In the genomic region with DNA sequence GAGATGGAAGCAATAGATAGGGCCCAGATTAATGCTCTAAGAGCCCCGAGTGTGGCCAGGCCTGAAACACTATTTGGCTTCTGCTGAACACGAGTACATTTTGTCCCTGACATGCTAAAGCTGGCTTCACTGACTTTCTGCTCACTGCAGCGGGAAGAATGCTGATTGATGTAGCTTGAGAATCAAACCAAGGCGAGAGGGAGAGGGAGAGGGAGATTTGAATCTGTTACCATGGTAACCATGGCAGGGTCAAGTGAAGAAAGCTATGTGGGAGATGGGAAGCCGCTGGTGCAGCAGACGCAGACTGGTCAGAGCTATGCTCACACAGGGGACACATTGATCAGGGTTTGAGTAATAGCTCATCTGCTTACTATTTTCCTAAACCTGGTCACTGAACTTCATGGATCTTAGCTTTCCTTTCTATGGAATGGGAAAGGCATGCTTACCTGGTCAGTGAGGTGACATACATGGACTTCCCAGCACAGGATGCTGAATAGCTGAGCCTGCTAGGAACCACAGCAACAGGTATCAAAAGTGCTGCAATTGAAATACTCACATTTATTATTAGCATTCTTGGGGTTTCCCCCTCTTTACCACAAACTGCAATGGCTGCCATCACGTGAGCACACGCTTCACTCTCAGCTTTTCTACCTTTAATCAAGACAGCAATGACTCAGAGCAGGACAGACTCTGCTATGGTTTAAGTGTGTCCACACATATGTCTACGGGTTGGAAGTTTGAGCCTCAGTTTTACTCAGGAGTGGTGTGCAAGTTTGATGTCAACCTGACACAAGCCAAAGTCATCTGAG, we compare ENCODE assay signal across 8 mouse cellular contexts. TPM values are rescaled to one million over a fixed set of nuclear protein-coding genes. Genes with fewer than 3 reads are reported as not detected.
DNase-seq lines count a peak whose midpoint lies in the region; ATAC-seq and TF ChIP-seq lines count a peak whose summit lies in the region.

No protein-coding gene starts in this region.

- 35% methylated on average over 9 of the region's 9 CpGs for WGBS in kidney, embryonic 14.5 days
- WGBS in embryonic facial prominence, embryonic 10.5 days = 49% methylated on average over 9 of the region's 9 CpGs
- 36% methylated on average over 9 of the region's 9 CpGs for WGBS in kidney, embryonic 16.5 days
- 39% methylated on average over 9 of the region's 9 CpGs for WGBS in neural tube, embryonic 13.5 days

- H3K4me3 ChIP-seq in kidney, embryonic 14.5 days (ENCODE audit: low read length) = no peak overlapping the region
- H3K4me3 ChIP-seq in embryonic facial prominence, embryonic 10.5 days = no peak overlapping the region
- no peak overlapping the region for H3K4me3 ChIP-seq in kidney, embryonic 16.5 days (ENCODE audit: low read length)
- no peak overlapping the region for H3K4me3 ChIP-seq in neural tube, embryonic 13.5 days
- H3K4me3 ChIP-seq in gastrocnemius, adult 2 months = no peak overlapping the region

- H3K9ac ChIP-seq in kidney, embryonic 14.5 days (ENCODE audit: low read depth, low read length) = no peak overlapping the region
- H3K9ac ChIP-seq in kidney, embryonic 16.5 days (replicated peaks; ENCODE audit: low read length) = no peak overlapping the region
- no peak overlapping the region for H3K9ac ChIP-seq in neural tube, embryonic 13.5 days

- TF ChIP-seq CTCF in gastrocnemius, adult 2 months (IDR thresholded peaks at IDR 0.05) = no peak

- DNase-seq in kidney, adult 18-20 months = no peak
- DNase-seq in embryonic facial prominence, embryonic 10.5 days (ENCODE audit: low spot score) = peak; percentile 41
- no peak for DNase-seq in yolk sac, embryonic 10.5 days (ENCODE audit: low spot score)
- no peak for DNase-seq in gastrocnemius, adult 2 months

- H3K36me3 ChIP-seq in kidney, embryonic 14.5 days (ENCODE audit: control insufficient read depth, insufficient read depth, low read length) = no peaks in the 10 kb centered on the region
- no peaks in the 10 kb centered on the region for H3K36me3 ChIP-seq in embryonic facial prominence, embryonic 10.5 days (replicated peaks)
- H3K36me3 ChIP-seq in kidney, embryonic 16.5 days (ENCODE audit: insufficient read depth, low read length) = no peaks in the 10 kb centered on the region
- H3K36me3 ChIP-seq in neural tube, embryonic 13.5 days = no peaks in the 10 kb centered on the region

- no peak overlapping the region for H3K4me2 ChIP-seq in kidney, embryonic 14.5 days (replicated peaks; ENCODE audit: low read depth, low read length)
- no peak overlapping the region for H3K4me2 ChIP-seq in kidney, embryonic 16.5 days (replicated peaks; ENCODE audit: low read depth, low read length)
- H3K4me2 ChIP-seq in neural tube, embryonic 13.5 days = no peak overlapping the region

- H3K9me3 ChIP-seq in kidney, embryonic 14.5 days (ENCODE audit: control insufficient read depth, low read length) = no peaks in the 10 kb centered on the region
- no peaks in the 10 kb centered on the region for H3K9me3 ChIP-seq in embryonic facial prominence, embryonic 10.5 days
- H3K9me3 ChIP-seq in kidney, embryonic 16.5 days (ENCODE audit: low read length) = no peaks in the 10 kb centered on the region
- no peaks in the 10 kb centered on the region for H3K9me3 ChIP-seq in neural tube, embryonic 13.5 days

- ATAC-seq in kidney, embryonic 14.5 days (ENCODE audit: low FRiP score, low TSS enrichment) = peak; percentile 68; the same call in 1 of the 2 replicates
- peak; percentile 77 for ATAC-seq in kidney, embryonic 16.5 days (ENCODE audit: low FRiP score, low TSS enrichment)
- peak; percentile 88 for ATAC-seq in neural tube, embryonic 13.5 days (ENCODE audit: low read depth)
- ATAC-seq in megakaryocyte progenitor cell, adult 5-6 weeks (replicated peaks; ENCODE audit: poor library complexity) = no peak

- no peaks in the 10 kb centered on the region for H3K27me3 ChIP-seq in kidney, embryonic 14.5 days (ENCODE audit: control insufficient read depth, insufficient read depth, low read length)
- H3K27me3 ChIP-seq in embryonic facial prominence, embryonic 10.5 days (replicated peaks; ENCODE audit: low read depth, poor library complexity, severe bottlenecking) = no peaks in the 10 kb centered on the region
- H3K27me3 ChIP-seq in kidney, embryonic 16.5 days (ENCODE audit: insufficient read depth, low read length) = no peaks in the 10 kb centered on the region
- no peaks in the 10 kb centered on the region for H3K27me3 ChIP-seq in neural tube, embryonic 13.5 days

- peak overlapping the region; percentile 12; the same call in 1 of the 2 replicates for H3K27ac ChIP-seq in kidney, embryonic 14.5 days (ENCODE audit: low read depth, low read length)
- H3K27ac ChIP-seq in embryonic facial prominence, embryonic 10.5 days (replicated peaks) = no peak overlapping the region
- peak overlapping the region; percentile 67; the same call in 1 of the 2 replicates for H3K27ac ChIP-seq in kidney, embryonic 16.5 days (ENCODE audit: low read length)
- peak overlapping the region; percentile 75 for H3K27ac ChIP-seq in neural tube, embryonic 13.5 days (replicated peaks)
- no peak overlapping the region for H3K27ac ChIP-seq in gastrocnemius, adult 2 months

- intact Hi-C loops in gastrocnemius, adult 2 months (cut with DNase I) = no loop called here

- peaks cover 7% of the 10 kb centered on the region; the same call in 1 of the 2 replicates for H3K4me1 ChIP-seq in kidney, embryonic 14.5 days (ENCODE audit: control insufficient read depth, insufficient read depth, low read length)
- peaks cover 16% of the 10 kb centered on the region for H3K4me1 ChIP-seq in embryonic facial prominence, embryonic 10.5 days
- H3K4me1 ChIP-seq in kidney, embryonic 16.5 days (ENCODE audit: insufficient read depth, low read length) = peaks cover 15% of the 10 kb centered on the region
- H3K4me1 ChIP-seq in neural tube, embryonic 13.5 days (replicated peaks) = peaks cover 21% of the 10 kb centered on the region

RNA-seq across cellular contexts. Expression of gene Atp1a1, which starts 56.9 kb away (rescaled TPM):
- polyA plus RNA-seq in kidney, embryonic 14.5 days (2014; fragmentation: Nextera tagmentation; extraction: Ambion mirVana) = 166 and 280 TPM in 2 replicates
- polyA plus RNA-seq in embryonic facial prominence, embryonic 10.5 days (2016; fragmentation: Nextera tagmentation; extraction: Ambion mirVana) = 38.4 and 45.5 TPM in 2 replicates
- polyA plus RNA-seq in kidney, embryonic 16.5 days (2015; fragmentation: Nextera tagmentation; extraction: Ambion mirVana) = 362 and 426 TPM in 2 replicates
- polyA plus RNA-seq in neural tube, embryonic 13.5 days (2015; fragmentation: Nextera tagmentation; extraction: Ambion mirVana) = 66.4 and 69.5 TPM in 2 replicates
- total RNA-seq in megakaryocyte progenitor cell, adult 5-6 weeks (2015) = 69.5 and 75.2 TPM in 2 replicates
- total RNA-seq in megakaryocyte progenitor cell, adult 5-6 weeks (2017) = 126 and 129 TPM in 2 replicates
- 10 to 100 TPM; 80.1 to 81.1 TPM for total RNA-seq in gastrocnemius, adult 2 months (2021)

Comparison
In these comparisons a context has a peak if more than half of its experiments do, and no peak if none do; other contexts are left out.
1. H3K27ac ChIP-seq: peak in kidney, embryonic 14.5 days (single experiment), kidney, embryonic 16.5 days (single experiment) and neural tube, embryonic 13.5 days (single experiment); none in embryonic facial prominence, embryonic 10.5 days (single experiment) and gastrocnemius, adult 2 months (single experiment).